Mouse (Mus musculus) hindbrain, embryonic 12.5 days (tissue): ENCODE data around the gene Ctnna3. TPM values are rescaled to one million over a fixed set of nuclear protein-coding genes. Genes with fewer than 3 reads are reported as not detected.

Experiments used
- ATAC-seq: fragments of 200-750 bp; cut with Nextera tagmentation; 2 replicates; pipeline ENCODE4 v1.8.0; 2017; ENCODE audit warnings: moderate TSS enrichment; ENCODE audit not compliant: low FRiP score
- H3K27ac ChIP-seq: fragments of 300-500 bp; sonication (generic); 2 replicates; pipeline ENCODE4 v1.5.1; 2016; ENCODE audit warnings: mild to moderate bottlenecking
- H3K27me3 ChIP-seq: fragments of 300-500 bp; sonication (generic); 2 replicates; pipeline ENCODE4 v1.6.1; 2016; ENCODE audit warnings: mild to moderate bottlenecking
- H3K36me3 ChIP-seq: fragments of 300-500 bp; sonication (generic); 2 replicates; pipeline ENCODE4 v1.6.1; 2016; ENCODE audit warnings: mild to moderate bottlenecking
- H3K4me1 ChIP-seq: fragments of 300-500 bp; sonication (generic); 2 replicates; pipeline ENCODE4 v1.6.1; 2016
- H3K4me2 ChIP-seq: fragments of 300-500 bp; sonication (generic); replicated peaks from 2 replicates; pipeline ENCODE4 v1.6.1; 2016; ENCODE audit warnings: mild to moderate bottlenecking
- H3K4me3 ChIP-seq: fragments of 300-500 bp; sonication (generic); 2 replicates; pipeline ENCODE4 v1.5.1; 2016; ENCODE audit warnings: mild to moderate bottlenecking
- H3K9ac ChIP-seq: fragments of 300-500 bp; sonication (generic); 2 replicates; pipeline ENCODE4 v1.6.1; 2016; ENCODE audit warnings: mild to moderate bottlenecking, moderate library complexity
- H3K9me3 ChIP-seq: fragments of 300-500 bp; sonication (generic); replicated peaks from 2 replicates; pipeline ENCODE4 v1.6.1; 2016; ENCODE audit warnings: mild to moderate bottlenecking
- WGBS: fragments of 180-500 bp; shearing (Covaris S2); methylation state at CpG from one replicate; pipeline ENCODE4 v1.1.7; 2016; 5-methylcytosine and 5-hydroxymethylcytosine counted together
- polyA plus RNA-seq: library from polyadenylated mRNA; unstranded; fragments of >200 nt; fragmentation: Nextera tagmentation; extraction: Ambion mirVana; gene quantifications from 2 replicates; pipeline ENCODE4 v1.2.1, GENCODE M21; 2016

The Ctnna3 gene
- polyA plus RNA-seq, 1 experiment from 2014 or later: 0.22 TPM

DNA sequence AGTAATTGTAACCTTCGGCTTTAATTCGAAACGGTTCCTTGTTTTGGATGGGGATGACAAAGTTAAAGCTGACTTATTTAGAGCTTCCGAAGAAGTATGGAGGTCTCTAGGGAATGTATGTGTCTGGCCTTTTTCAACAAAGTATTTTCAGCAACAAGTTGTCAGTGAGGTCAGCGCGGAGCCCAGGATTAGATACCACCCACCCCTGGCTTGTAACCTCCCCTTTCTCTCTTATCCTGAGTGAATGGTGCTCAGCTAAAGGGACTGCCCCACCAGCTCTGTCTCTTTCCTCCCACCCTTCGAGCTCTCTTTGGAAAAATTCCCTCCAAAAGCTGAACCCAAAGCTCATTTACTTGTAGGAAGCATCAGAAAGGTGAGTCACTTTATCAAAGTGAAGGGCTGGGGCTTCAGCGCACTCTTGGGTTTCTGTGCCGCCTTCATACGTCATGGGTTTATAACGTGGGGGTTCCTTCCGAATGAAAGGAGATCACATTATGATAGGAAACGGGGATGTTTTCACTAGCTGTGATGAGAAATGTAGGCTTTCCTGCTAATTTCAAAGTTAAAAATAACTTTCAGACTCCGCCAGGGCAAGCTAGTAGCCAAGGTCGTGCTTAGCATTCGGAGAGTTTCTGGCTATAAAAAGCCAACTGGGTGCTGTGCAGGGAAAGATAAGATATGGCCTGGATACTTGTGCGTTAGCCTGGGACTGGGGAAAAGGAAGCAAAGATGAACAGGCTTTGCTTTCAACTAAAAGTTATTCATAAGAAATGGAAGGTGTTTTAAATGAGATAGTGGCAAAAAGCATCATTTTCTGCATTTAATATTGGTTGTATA lies 27.6 kb downstream of the Ctnna3 start:
- Histone ChIP-seq H3K4me1 (no peaks in the 10 kb centered on the region), H3K9me3 (no peaks in the 10 kb centered on the region), H3K27me3 (no peaks in the 10 kb centered on the region), H3K4me3 (no peak overlapping the region), H3K4me2 (no peak overlapping the region), H3K27ac (no peak overlapping the region), H3K36me3 (no peaks in the 10 kb centered on the region), H3K9ac (no peak overlapping the region)
- 83% methylated on average over 17 of the region's 17 CpGs for WGBS
- ATAC-seq: no peak

DNA sequence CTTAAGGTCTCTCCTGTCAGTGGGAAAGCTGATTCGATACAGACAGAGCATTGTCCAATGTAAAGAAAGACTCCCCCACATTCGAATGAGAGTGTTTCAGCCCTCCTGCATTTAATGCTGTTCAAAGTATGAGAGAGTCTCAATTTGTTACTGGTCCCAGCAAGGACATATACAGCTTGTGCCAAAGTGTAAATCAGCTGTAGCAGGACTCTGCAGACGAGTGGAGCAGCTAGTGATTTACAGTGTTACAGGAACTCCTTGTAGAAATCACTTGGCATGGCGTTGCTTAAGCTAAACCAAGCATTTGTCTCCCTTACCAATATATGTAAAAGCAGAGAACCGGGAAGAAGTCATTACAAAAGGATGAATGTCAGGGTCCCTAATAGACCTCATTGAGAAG lies 31.0 kb downstream of the Ctnna3 start:
- Histone ChIP-seq H3K27me3 (no peaks in the 10 kb centered on the region), H3K9me3 (no peaks in the 10 kb centered on the region), H3K36me3 (no peaks in the 10 kb centered on the region), H3K4me3 (no peak overlapping the region), H3K4me2 (no peak overlapping the region), H3K27ac (no peak overlapping the region), H3K9ac (no peak overlapping the region), H3K4me1 (no peaks in the 10 kb centered on the region)
- ATAC-seq: no peak
- WGBS: 73% methylated on average over 5 of the region's 5 CpGs

DNA sequence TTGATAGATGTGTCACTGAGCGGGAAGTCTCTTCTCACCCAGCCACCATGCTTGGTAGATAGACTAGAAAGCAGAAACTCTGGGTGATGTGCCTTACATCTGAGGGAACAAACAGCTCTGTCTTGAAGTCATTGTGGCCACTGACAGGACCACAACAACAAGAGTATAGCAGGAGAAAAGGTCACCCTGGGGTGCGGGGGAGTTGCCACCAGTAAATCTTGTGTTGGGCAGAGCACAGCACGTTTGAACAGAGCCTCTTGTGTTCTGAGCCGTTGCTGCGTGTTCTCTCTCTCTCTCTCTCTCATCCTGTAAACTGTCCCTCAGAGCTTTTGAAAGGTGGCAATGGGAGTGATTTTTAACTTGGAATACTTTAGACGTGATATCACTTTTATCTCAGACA lies 42.6 kb downstream of the Ctnna3 start:
- Histone ChIP-seq H3K4me1 (no peaks in the 10 kb centered on the region), H3K9ac (no peak overlapping the region), H3K4me3 (no peak overlapping the region), H3K27ac (no peak overlapping the region), H3K36me3 (no peaks in the 10 kb centered on the region), H3K27me3 (no peaks in the 10 kb centered on the region), H3K9me3 (no peaks in the 10 kb centered on the region), H3K4me2 (no peak overlapping the region)
- WGBS: 42% methylated on average over 6 of the region's 6 CpGs
- ATAC-seq: no peak

DNA sequence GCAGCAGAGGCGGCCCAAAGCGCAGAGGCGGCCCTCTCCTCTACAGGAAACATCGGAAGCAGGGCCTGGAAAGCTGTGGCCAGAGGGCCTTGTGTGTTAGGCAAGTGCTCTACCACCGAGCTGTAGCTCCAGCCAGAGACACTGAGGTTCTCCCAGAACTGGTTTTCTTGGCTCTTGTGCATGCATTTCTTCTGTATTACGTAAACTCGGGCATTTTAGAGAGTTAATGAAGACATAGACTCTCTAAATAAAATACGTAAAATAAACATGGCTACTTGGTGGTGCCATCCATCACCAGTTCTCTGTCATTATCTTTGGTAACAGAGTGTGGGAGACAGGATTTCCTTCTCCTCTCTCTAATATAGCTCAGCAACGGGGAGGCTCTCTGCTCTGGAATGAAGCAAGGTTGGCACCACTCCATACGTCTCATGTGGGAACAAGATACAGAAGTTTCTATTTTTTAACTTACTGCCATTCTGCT lies 46.3 kb downstream of the Ctnna3 start:
- WGBS: 84% methylated on average over 10 of the region's 10 CpGs
- no peaks in the 10 kb centered on the region for H3K9me3 ChIP-seq
- no peaks in the 10 kb centered on the region for H3K27me3 ChIP-seq
- H3K9ac ChIP-seq: no peak overlapping the region
- no peaks in the 10 kb centered on the region for H3K36me3 ChIP-seq
- no peak overlapping the region for H3K4me2 ChIP-seq
- no peak for ATAC-seq
- H3K4me3 ChIP-seq: no peak overlapping the region
- 0 out of 2 replicates have a peak, but pooled peaks cover 3% of the 10 kb centered on the region for H3K4me1 ChIP-seq
- H3K27ac ChIP-seq: no peak overlapping the region

DNA sequence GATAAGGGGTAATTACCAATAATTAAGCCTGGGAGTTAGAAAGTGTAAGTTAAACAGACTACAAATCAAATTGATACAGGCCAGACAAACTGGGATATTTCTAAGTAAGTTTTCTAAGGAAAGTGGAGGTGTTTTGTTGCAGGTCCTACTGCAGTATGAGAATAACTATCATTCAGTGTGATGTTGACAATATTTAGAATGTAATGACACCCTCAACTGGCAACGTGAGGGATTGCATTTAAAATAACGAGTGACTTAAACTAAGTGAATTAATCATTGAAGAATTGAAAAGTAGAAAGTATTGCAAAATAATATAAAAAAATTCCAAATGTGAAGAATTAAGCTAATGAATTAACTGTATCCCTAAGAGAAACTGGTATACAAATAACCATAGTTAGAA lies 49.0 kb downstream of the Ctnna3 start:
- Histone ChIP-seq H3K4me2 (no peak overlapping the region), H3K27me3 (no peaks in the 10 kb centered on the region), H3K4me1 (0 out of 2 replicates have a peak, but pooled peaks cover 3% of the 10 kb centered on the region), H3K36me3 (no peaks in the 10 kb centered on the region), H3K9me3 (no peaks in the 10 kb centered on the region), H3K9ac (no peak overlapping the region), H3K4me3 (no peak overlapping the region), H3K27ac (no peak overlapping the region)
- WGBS: 42% methylated on average over 2 of the region's 2 CpGs
- no peak for ATAC-seq

DNA sequence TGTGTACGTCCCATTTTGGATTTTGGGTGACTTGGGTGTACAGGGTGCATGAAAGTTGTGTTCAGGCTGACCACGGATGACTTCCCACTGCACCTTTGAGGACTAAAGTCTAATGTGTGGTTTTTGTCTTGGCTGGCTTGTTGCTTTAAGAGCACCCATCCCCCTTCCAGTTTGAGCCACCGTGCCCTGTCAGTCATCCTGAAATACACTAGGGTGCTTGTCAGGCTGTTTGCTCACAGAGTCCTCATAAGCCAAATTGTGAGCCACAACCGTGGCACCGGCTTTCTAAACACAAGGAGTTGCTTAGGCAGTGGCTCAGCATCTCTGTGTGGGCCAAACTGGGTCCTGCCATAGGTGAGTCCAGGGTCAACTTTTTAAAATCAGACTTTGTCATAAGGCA lies 50.2 kb downstream of the Ctnna3 start:
- ATAC-seq: no peak
- Histone ChIP-seq H3K9ac (no peak overlapping the region), H3K9me3 (no peaks in the 10 kb centered on the region), H3K36me3 (no peaks in the 10 kb centered on the region), H3K27me3 (no peaks in the 10 kb centered on the region), H3K27ac (no peak overlapping the region), H3K4me2 (no peak overlapping the region), H3K4me3 (no peak overlapping the region), H3K4me1 (0 out of 2 replicates have a peak, but pooled peaks cover 3% of the 10 kb centered on the region)
- WGBS: 59% methylated on average over 5 of the region's 5 CpGs

DNA sequence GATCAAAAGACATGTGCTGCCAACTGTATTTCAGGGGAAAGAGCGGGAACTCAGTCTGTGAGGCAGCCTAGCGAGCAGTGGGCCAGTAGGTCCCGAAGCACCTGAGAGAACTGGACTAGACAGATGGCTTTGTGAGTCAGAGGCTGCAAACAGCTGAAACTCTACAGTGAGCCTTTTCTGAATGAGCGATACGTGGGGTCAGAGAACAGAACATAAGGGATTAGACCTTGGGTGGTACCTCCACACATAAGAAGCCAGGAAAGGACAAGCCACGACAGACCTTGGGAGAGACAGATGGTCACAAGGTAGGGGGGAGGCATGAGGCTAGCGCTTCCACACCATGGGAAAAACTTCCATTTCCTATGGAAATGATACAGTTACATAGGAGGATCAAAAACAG lies 58.4 kb downstream of the Ctnna3 start:
- no peak overlapping the region for H3K4me2 ChIP-seq
- H3K36me3 ChIP-seq: no peaks in the 10 kb centered on the region
- H3K4me1 ChIP-seq: no peaks in the 10 kb centered on the region
- H3K4me3 ChIP-seq: no peak overlapping the region
- H3K27me3 ChIP-seq: no peaks in the 10 kb centered on the region
- no peak overlapping the region for H3K27ac ChIP-seq
- H3K9ac ChIP-seq: no peak overlapping the region
- no peak for ATAC-seq
- no peaks in the 10 kb centered on the region for H3K9me3 ChIP-seq
- 88% methylated on average over 7 of the region's 7 CpGs for WGBS

DNA sequence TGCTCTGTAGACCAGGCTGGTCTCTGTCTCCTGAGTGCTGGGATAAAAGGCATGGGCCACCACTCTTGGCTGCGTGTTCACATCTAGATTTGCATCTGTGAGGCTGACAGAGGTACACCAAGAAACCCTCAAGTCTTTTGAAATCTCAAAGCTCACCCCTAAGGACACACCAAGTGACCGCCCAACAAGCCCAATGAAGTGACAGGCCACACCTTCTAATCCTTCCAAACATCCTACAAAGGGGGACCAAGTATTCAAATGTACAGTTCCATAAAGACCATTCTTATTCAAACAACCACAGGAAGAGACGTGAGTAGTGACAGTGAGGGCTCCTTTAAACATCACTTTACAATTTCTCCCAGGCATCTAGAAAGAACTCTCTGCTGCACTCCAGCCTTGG lies 94.1 kb downstream of the Ctnna3 start:
- H3K27ac ChIP-seq: no peak overlapping the region
- no peak overlapping the region for H3K4me3 ChIP-seq
- ATAC-seq: no peak
- WGBS: 80% methylated on average over 3 of the region's 3 CpGs
- no peaks in the 10 kb centered on the region for H3K4me1 ChIP-seq
- no peaks in the 10 kb centered on the region for H3K9me3 ChIP-seq
- no peak overlapping the region for H3K4me2 ChIP-seq
- H3K36me3 ChIP-seq: no peaks in the 10 kb centered on the region
- H3K27me3 ChIP-seq: no peaks in the 10 kb centered on the region
- H3K9ac ChIP-seq: no peak overlapping the region

DNA sequence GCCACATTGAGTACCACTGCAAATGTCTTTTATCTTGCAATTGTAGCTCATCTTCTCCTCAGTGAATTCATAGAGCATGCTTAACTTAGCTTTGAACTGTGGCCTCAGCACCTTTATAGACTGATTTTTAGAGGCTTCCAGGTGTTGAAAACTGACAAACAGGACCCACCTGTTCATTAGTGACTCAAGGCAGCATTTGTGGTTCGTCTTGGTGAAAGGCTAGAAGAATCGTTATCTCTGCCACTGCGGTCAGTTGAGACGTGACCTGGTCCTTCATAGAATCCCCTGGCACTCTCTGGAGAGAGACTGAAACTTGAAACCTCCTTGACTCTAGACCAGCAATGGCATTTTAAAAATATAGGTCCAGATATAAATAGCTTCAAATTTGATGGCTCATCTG lies 96.1 kb downstream of the Ctnna3 start:
- Histone ChIP-seq H3K27me3 (no peaks in the 10 kb centered on the region), H3K4me3 (no peak overlapping the region), H3K4me2 (no peak overlapping the region), H3K4me1 (no peaks in the 10 kb centered on the region), H3K9ac (no peak overlapping the region), H3K36me3 (no peaks in the 10 kb centered on the region), H3K27ac (no peak overlapping the region), H3K9me3 (no peaks in the 10 kb centered on the region)
- WGBS: 79% methylated on average over 4 of the region's 4 CpGs
- no peak for ATAC-seq

DNA sequence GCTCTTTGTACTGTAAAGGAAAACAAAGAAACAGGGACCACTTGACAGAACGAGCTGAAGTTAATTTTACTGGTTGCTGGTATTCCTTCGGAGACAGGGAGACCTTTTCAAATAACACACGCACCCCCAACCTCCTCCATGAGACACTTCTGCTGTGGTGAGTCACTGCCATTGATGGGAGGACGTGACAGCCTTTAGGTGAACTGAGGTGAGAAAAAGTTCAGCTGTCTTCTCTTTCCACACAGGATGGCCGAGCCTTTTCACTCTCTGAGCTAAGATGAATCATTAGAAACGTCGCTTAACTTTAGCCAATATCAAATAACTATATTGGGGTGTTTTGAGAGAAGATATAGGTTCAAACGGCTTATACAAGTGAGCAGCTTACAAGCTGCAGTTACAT lies 102.5 kb downstream of the Ctnna3 start:
- Histone ChIP-seq H3K9me3 (no peaks in the 10 kb centered on the region; the same call in 1 of the 2 replicates), H3K27me3 (no peaks in the 10 kb centered on the region), H3K9ac (no peak overlapping the region), H3K27ac (no peak overlapping the region), H3K4me1 (no peaks in the 10 kb centered on the region), H3K36me3 (no peaks in the 10 kb centered on the region), H3K4me2 (no peak overlapping the region), H3K4me3 (no peak overlapping the region)
- ATAC-seq: no peak
- 80% methylated on average over 8 of the region's 8 CpGs for WGBS

DNA sequence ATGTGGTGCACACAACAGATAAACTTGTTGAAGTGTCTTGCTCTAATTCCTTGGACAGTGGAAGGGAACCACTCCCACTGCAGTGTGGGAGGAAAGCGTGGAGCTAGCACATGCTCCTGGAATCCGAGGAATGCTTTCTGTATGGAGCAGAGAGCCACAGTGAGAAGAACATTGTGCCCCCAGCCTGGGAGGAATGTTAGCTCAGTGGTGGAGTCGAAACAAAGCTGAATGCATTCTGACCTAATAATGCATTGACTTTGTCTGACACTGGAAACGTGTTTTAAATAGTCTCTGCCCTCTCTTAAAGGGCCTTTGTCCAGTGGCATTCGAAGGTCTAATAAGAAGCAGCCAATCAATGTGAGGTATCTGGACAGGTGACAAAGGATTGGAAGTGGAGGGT lies 111.9 kb downstream of the Ctnna3 start:
- ATAC-seq: peak; percentile 63; the same call in 1 of the 2 replicates
- H3K4me3 ChIP-seq: no peak overlapping the region
- no peak overlapping the region for H3K4me2 ChIP-seq
- no peak overlapping the region for H3K9ac ChIP-seq
- no peak overlapping the region for H3K27ac ChIP-seq
- H3K36me3 ChIP-seq: no peaks in the 10 kb centered on the region
- 9% methylated on average over 5 of the region's 5 CpGs for WGBS
- no peaks in the 10 kb centered on the region for H3K27me3 ChIP-seq
- no peaks in the 10 kb centered on the region for H3K9me3 ChIP-seq
- H3K4me1 ChIP-seq: peaks cover 8% of the 10 kb centered on the region

DNA sequence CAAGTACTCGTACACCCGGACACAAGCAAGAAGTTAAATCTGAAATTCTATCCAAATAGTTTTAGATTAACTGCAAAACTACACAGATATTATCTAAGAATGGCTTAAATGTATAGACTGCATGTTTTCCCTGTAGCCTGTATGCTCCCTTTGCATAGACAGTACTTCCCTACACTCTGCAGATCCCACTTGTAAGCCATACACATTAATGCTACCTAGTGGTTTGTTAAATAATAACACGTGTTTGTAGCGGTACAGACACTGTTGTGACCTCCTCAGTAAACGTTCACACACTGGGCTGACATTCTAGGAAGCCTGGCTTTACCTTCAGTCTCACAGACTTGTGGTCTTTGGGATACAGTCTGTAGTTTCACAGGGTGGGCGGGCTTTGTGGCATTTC lies 112.6 kb downstream of the Ctnna3 start:
- Histone ChIP-seq H3K27me3 (no peaks in the 10 kb centered on the region), H3K27ac (no peak overlapping the region)
- no peak for ATAC-seq

DNA sequence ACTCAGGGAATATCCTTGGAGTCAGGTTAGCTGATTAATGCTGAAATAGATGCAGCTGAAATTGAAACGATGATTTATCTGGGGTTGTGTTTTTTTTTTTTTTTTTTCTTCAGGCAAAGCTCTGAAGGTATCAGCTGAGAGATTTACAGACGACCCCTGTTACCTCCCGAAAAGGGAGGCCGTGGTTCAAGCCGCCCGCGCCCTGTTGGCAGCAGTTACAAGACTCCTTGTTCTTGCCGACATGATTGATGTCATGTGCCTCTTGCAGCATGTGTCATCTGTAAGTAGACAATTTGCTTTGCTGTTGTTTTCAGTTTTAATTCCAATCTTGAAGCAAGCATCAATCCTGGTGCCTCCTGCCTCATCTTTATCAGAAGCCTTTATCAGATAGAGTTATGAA lies 136.8 kb downstream of the Ctnna3 start:
- 79% methylated on average over 8 of the region's 8 CpGs for WGBS
- H3K27me3 ChIP-seq: no peaks in the 10 kb centered on the region

More for the DNA sequence above, 112.6 kb downstream of the Ctnna3 start:
- Histone ChIP-seq H3K9ac (no peak overlapping the region), H3K36me3 (no peaks in the 10 kb centered on the region), H3K4me3 (no peak overlapping the region), H3K4me2 (no peak overlapping the region), H3K4me1 (peaks cover 8% of the 10 kb centered on the region), H3K9me3 (no peaks in the 10 kb centered on the region)
- WGBS: 51% methylated on average over 6 of the region's 6 CpGs

More for the DNA sequence above, 136.8 kb downstream of the Ctnna3 start:
- no peak for ATAC-seq
- H3K4me2 ChIP-seq: no peak overlapping the region
- H3K9me3 ChIP-seq: no peaks in the 10 kb centered on the region
- H3K9ac ChIP-seq: no peak overlapping the region
- no peak overlapping the region for H3K27ac ChIP-seq
- H3K4me1 ChIP-seq: no peaks in the 10 kb centered on the region
- no peak overlapping the region for H3K4me3 ChIP-seq
- H3K36me3 ChIP-seq: no peaks in the 10 kb centered on the region
